Mouse (Mus musculus) forebrain, embryonic 14.5 days (tissue): ENCODE results near the gene Psd. TPM values are rescaled to one million over a fixed set of nuclear protein-coding genes. Genes with fewer than 3 reads are reported as not detected.

Experiments
- ATAC-seq: fragments of 200-750 bp; cut with Nextera tagmentation; 2 replicates; pipeline ENCODE4 v1.8.0; 2017; ENCODE audit warnings: mild to moderate bottlenecking, moderate library complexity
- DNase-seq: peaks from one replicate; pipeline ENCODE4 v3.0.0-alpha.2; 2015; ENCODE audit warnings: low spot score
- H3K27ac ChIP-seq: fragments of 300-500 bp; sonication (generic); 2 replicates; pipeline ENCODE4 v1.5.1; 2014; ENCODE audit warnings: low read depth, mild to moderate bottlenecking, control low read depth, low read length, moderate library complexity
- H3K27me3 ChIP-seq: fragments of 300-500 bp; sonication (generic); replicated peaks from 2 replicates; pipeline ENCODE4 v1.6.1; 2014; ENCODE audit warnings: low read length, control low read depth, mixed read lengths; ENCODE audit not compliant: control insufficient read depth, insufficient read depth
- H3K36me3 ChIP-seq: fragments of 300-500 bp; sonication (generic); 2 replicates; pipeline ENCODE4 v1.6.1; 2014; ENCODE audit warnings: low read length, control low read depth; ENCODE audit not compliant: control insufficient read depth, insufficient read depth
- H3K4me1 ChIP-seq: fragments of 300-500 bp; sonication (generic); 2 replicates; pipeline ENCODE4 v1.6.1; 2014; ENCODE audit warnings: antibody characterized with exemption, low read length, control low read depth; ENCODE audit not compliant: control insufficient read depth, insufficient read depth
- H3K4me2 ChIP-seq: fragments of 300-500 bp; sonication (generic); 2 replicates; pipeline ENCODE4 v1.6.1; 2014; ENCODE audit warnings: mild to moderate bottlenecking, control low read depth, low read length
- H3K4me3 ChIP-seq: fragments of 300-500 bp; sonication (generic); 2 replicates; pipeline ENCODE4 v1.5.1; 2014; ENCODE audit warnings: low read depth, low read length, control low read depth
- H3K9ac ChIP-seq: fragments of 300-500 bp; sonication (generic); 2 replicates; pipeline ENCODE4 v1.6.1; 2014; ENCODE audit warnings: mild to moderate bottlenecking, low read length, control low read depth, moderate library complexity
- H3K9me3 ChIP-seq: fragments of 300-500 bp; sonication (generic); replicated peaks from 2 replicates; pipeline ENCODE4 v1.6.1; 2016; ENCODE audit warnings: low read length, control low read depth, mixed read lengths; ENCODE audit not compliant: control insufficient read depth
- WGBS: fragments of 180-500 bp; shearing (Covaris S2); extraction: QIAGEN DNeasy Blood & Tissue Kit; methylation state at CpG from one replicate; pipeline ENCODE4 v1.1.7; 2014; 5-methylcytosine and 5-hydroxymethylcytosine counted together
- polyA plus RNA-seq: library from polyadenylated mRNA; unstranded; fragments of >200 nt; fragmentation: Nextera tagmentation; extraction: Ambion mirVana; gene quantifications from 2 replicates; pipeline ENCODE4 v1.2.1, GENCODE M21; 2014

The Psd gene
- polyA plus RNA-seq, 1 experiment from 2014 or later: 68.7 TPM

GRCm38 (mm10) chr19:46347146-46347545, 20.2 kb upstream of the Psd start:
- Histone ChIP-seq H3K4me1 (peaks cover 5% of the 10 kb centered on the region; the same call in 1 of the 2 replicates), H3K9ac (no peak overlapping the region), H3K36me3 (no peaks in the 10 kb centered on the region), H3K9me3 (no peaks in the 10 kb centered on the region), H3K27ac (no peak overlapping the region), H3K4me3 (no peak overlapping the region), H3K4me2 (no peak overlapping the region), H3K27me3 (no peaks in the 10 kb centered on the region; the same call in 1 of the 2 replicates)
- DNase-seq (no peak), ATAC-seq (no peak)
- 100% methylated on average over 1 of the region's 1 CpGs for WGBS

GRCm38 (mm10) chr19:46344710-46345419, 17.9 kb upstream of the Psd start:
- H3K27me3 ChIP-seq: no peaks in the 10 kb centered on the region; the same call in 1 of the 2 replicates
- ATAC-seq: no peak
- DNase-seq: no peak
- H3K4me3 ChIP-seq: no peak overlapping the region
- H3K4me1 ChIP-seq: peaks cover 5% of the 10 kb centered on the region; the same call in 1 of the 2 replicates
- H3K36me3 ChIP-seq: no peaks in the 10 kb centered on the region
- no peak overlapping the region for H3K4me2 ChIP-seq
- no peaks in the 10 kb centered on the region for H3K9me3 ChIP-seq
- H3K27ac ChIP-seq: no peak overlapping the region
- H3K9ac ChIP-seq: no peak overlapping the region
- 24% methylated on average over 7 of the region's 7 CpGs for WGBS

GRCm38 (mm10) chr19:46339287-46339971, 12.5 kb upstream of the Psd start:
- 44% methylated on average over 7 of the region's 7 CpGs for WGBS
- Histone ChIP-seq H3K9me3 (no peaks in the 10 kb centered on the region), H3K4me2 (peak overlapping the region; percentile 88; the same call in 1 of the 2 replicates), H3K4me1 (peaks cover 12% of the 10 kb centered on the region), H3K9ac (peak overlapping the region; percentile 32), H3K27me3 (no peaks in the 10 kb centered on the region), H3K4me3 (no peak overlapping the region), H3K36me3 (no peaks in the 10 kb centered on the region), H3K27ac (peak overlapping the region; percentile 55; the same call in 1 of the 2 replicates)
- ATAC-seq (peak; percentile 10; the same call in 1 of the 2 replicates), DNase-seq (peak; percentile 76)

DNA sequence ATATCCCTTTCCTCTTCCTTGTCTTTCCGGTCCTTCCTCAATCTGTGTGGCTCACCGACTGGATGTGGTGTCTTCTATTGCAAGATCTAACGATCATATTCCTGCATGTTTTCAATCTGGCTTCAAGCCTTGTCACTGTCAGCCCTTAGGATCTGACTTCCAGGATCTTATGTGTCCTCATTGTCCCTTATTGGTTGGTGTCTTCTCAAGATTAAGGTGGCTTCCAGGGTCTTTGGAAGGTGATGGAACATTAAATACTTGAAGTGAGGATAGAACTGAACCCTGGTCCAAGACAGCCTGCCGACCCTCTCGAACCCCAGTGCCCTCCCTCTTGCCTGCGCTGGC, 12.0 kb upstream of the Psd start:
- H3K36me3 ChIP-seq: no peaks in the 10 kb centered on the region
- H3K27me3 ChIP-seq: no peaks in the 10 kb centered on the region
- 54% methylated on average over 6 of the region's 6 CpGs for WGBS
- peak overlapping the region; percentile 88 for H3K4me2 ChIP-seq
- no peak for ATAC-seq
- peak overlapping the region; percentile 32 for H3K9ac ChIP-seq
- H3K4me3 ChIP-seq: peak overlapping the region; percentile 66
- peaks cover 12% of the 10 kb centered on the region for H3K4me1 ChIP-seq
- no peaks in the 10 kb centered on the region for H3K9me3 ChIP-seq
- no peak for DNase-seq
- peak overlapping the region; percentile 55; the same call in 1 of the 2 replicates for H3K27ac ChIP-seq

DNA sequence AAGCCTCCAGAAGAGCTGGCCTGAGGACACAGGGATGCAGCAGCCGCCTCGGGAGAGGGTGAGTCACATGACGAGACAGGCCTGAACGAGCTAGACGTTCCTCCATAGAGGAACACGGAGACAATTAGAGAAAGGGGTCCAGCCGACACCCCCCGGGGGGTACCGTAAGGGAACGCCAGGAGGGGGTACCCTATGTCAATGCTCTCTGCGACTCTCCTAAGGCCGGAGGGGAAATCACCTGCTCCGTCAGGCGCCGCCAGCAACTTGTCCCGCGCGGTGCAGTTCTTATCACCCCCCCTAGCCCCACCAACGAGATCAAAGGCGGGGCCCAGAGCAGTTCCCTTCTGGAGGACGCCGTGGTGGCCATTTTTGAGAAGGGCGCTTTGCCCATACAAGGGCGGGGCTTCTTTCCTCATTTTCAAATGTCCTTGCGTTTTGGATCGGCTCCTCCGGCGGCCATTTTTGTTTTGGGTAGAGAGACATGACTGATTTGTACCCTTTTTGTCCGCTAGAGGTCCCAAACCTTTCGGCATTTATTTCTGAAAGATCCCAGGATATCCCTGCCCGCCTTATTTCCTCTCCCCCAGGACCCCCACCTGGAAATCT, 11.5 kb upstream of the Psd start, which contains the start of gene Cuedc2:
Gene Cuedc2 (minus strand): TSS at position 372 of the 606 bp plus-strand sequence.
- DNase-seq (peak; percentile 98), ATAC-seq (peak; percentile 90)
- Histone ChIP-seq H3K4me3 (peak within 1 kb of the TSS; percentile 66), H3K9ac (peak within 1 kb of the TSS; percentile 86), H3K9me3 (no peaks in the 10 kb centered on the region), H3K4me1 (peaks cover 12% of the 10 kb centered on the region), H3K27ac (peak within 1 kb of the TSS; percentile 75), H3K27me3 (no peaks in the 10 kb centered on the region), H3K36me3 (no peaks in the 10 kb centered on the region), H3K4me2 (peak within 1 kb of the TSS; percentile 88)
- WGBS: under 1% methylated on average over 29 of the region's 31 CpGs

DNA sequence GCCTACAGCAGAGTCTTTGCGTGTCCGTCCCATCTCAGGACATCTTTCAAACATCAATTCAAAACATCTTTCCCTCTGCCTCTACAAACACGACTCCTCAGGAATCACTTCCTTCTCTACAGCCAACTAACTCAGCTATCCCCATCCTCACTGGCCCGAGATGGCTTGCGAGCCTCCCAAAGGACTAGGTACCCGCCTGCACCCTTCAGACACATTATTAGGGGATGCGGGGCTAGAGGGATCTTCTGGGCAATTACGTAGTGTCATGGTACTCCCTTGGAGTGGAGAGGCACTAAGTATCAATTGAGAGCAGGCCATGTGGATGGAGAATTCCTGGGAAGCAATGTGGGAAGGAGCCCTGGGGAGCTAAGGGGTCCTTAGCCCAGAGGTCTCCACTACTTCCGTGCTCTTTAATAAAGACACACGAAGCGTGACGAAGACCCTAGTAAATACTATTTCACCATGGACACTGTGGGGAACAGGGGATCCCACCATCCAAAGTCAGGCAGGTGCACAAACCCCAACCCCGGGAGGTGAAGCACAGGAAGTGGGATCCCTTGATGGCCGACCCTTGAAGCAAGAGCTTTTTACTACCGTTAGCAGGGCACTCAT, 10.9 kb upstream of the Psd start:
- H3K4me3 ChIP-seq: peak overlapping the region; percentile 66
- peak overlapping the region; percentile 75 for H3K27ac ChIP-seq
- ATAC-seq (no peak; the same call in none of the 2 replicates), DNase-seq (no peak)
- no peaks in the 10 kb centered on the region for H3K27me3 ChIP-seq
- H3K9me3 ChIP-seq: no peaks in the 10 kb centered on the region
- 29% methylated on average over 15 of the region's 15 CpGs for WGBS
- H3K4me2 ChIP-seq: peak overlapping the region; percentile 88
- no peaks in the 10 kb centered on the region for H3K36me3 ChIP-seq
- H3K4me1 ChIP-seq: peaks cover 12% of the 10 kb centered on the region
- H3K9ac ChIP-seq: peak overlapping the region; percentile 86

DNA sequence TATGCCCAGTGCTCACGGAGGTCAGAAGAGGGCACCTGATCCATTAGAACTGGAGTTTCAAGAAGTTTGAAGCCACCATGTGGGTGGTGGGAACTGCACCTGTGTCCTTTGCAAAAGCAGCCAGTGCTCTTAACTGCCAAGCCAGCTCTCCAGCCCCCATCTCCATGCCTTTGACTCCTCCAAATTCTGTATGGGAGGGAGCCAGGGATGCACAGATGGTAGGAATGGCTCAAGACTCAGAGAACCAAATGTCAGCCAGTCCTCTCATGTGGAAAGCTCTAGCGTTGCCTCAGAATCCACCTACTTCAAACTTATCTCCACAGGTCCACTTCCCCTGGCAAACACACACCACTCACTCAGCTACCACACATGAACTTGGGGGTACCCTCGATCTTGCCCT, 7.0 kb upstream of the Psd start:
- no peak overlapping the region for H3K4me2 ChIP-seq
- no peaks in the 10 kb centered on the region for H3K9me3 ChIP-seq
- no peak overlapping the region for H3K4me3 ChIP-seq
- ATAC-seq (no peak), DNase-seq (no peak)
- H3K27me3 ChIP-seq: no peaks in the 10 kb centered on the region
- WGBS: 92% methylated on average over 3 of the region's 3 CpGs
- H3K9ac ChIP-seq: no peak overlapping the region
- peaks cover 27% of the 10 kb centered on the region for H3K36me3 ChIP-seq
- peaks cover 18% of the 10 kb centered on the region for H3K4me1 ChIP-seq
- H3K27ac ChIP-seq: no peak overlapping the region

GRCm38 (mm10) chr19:46332721-46333339, 5.9 kb upstream of the Psd start:
- Histone ChIP-seq H3K27me3 (no peaks in the 10 kb centered on the region), H3K4me3 (no peak overlapping the region), H3K4me1 (peaks cover 16% of the 10 kb centered on the region), H3K4me2 (no peak overlapping the region), H3K27ac (no peak overlapping the region), H3K9me3 (no peaks in the 10 kb centered on the region), H3K9ac (no peak overlapping the region), H3K36me3 (peaks cover 27% of the 10 kb centered on the region)
- ATAC-seq: no peak
- DNase-seq: no peak
- WGBS: 40% methylated on average over 7 of the region's 7 CpGs
